In the genomic region with DNA sequence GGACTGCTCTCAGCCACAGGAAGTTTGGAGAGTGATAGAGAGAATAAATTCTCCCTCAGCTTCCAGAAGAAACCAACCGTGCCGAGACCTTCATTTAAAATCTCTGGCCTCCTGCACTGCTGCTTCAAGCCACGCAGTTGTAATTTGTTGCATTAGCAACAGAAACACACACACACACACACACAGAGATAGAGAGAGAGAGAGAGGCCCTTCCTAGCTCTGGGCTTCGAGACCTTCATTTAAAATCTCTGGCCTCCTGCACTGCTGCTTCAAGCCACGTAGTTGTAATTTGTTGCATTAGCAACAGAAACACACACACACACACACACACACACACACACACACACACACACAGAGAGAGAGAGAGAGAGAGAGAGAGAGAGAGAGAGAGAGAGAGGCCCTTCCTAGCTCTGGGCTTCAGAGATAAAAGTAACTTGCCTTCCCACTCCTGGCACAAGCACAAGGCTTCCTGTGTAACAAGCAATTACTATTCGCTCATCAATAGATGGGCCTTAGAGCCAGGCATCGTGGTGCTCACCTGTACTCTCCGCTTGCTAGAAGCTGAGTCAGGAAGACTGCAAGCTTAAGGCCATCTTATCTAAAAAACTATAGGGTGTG, we compare ENCODE assay signal across 7 mouse cellular contexts. TPM values are rescaled to one million over a fixed set of nuclear protein-coding genes. Genes with fewer than 3 reads are reported as not detected.
DNase-seq lines count a peak whose midpoint lies in the region; ATAC-seq and TF ChIP-seq lines count a peak whose summit lies in the region.
"Not testable (repeated sequence)": the region's sequence is repeated elsewhere in the genome, so short reads cannot be mapped to it uniquely, and the experiment has no call there.

No protein-coding gene starts in this region.

- H3K4me3 ChIP-seq in MEL (ENCODE audit: control insufficient read depth in 1 of 2, insufficient read depth in 1 of 2, low read depth in 2 of 2, low read length in 2 of 2); liver, embryonic 12.5 days; liver, embryonic 15.5 days (replicated peaks); stomach, embryonic 15.5 days (replicated peaks): not testable (repeated sequence)

- not testable (repeated sequence) for TF ChIP-seq RAD21 in MEL (IDR thresholded peaks at IDR 0.05; ENCODE audit: low read depth, low read length)

- peak overlapping the region; percentile 26 for H3K4me2 ChIP-seq in liver, embryonic 12.5 days
- peak overlapping the region; percentile 41 for H3K4me2 ChIP-seq in liver, embryonic 15.5 days
- not testable (repeated sequence) for H3K4me2 ChIP-seq in stomach, embryonic 15.5 days

- not testable (repeated sequence) for H3K27me3 ChIP-seq in MEL (ENCODE audit: control insufficient read depth in 1 of 2, insufficient read depth in 2 of 2, low read length in 2 of 2); liver, embryonic 12.5 days (replicated peaks); liver, embryonic 15.5 days; stomach, embryonic 15.5 days (replicated peaks)

- H3K36me3 ChIP-seq in MEL (ENCODE audit: control insufficient read depth in 1 of 2, insufficient read depth in 2 of 2, low read length in 2 of 2), result peaks cover 0 to 27% of the 10 kb centered on the region in 2 experiments; a peak in 2 of 4 replicates
- not testable (repeated sequence) for H3K36me3 ChIP-seq in liver, embryonic 12.5 days; liver, embryonic 15.5 days (replicated peaks); stomach, embryonic 15.5 days

- peak; percentile 75 to 77 for TF ChIP-seq EP300 in MEL (IDR thresholded peaks at IDR 0.05; ENCODE audit: low read depth in 1 of 2, low read length in 2 of 2)

- H3K4me1 ChIP-seq in MEL (ENCODE audit: control insufficient read depth in 1 of 2, insufficient read depth in 2 of 2, low read length in 2 of 2), result peaks cover 17 to 46% of the 10 kb centered on the region in 2 experiments
- H3K4me1 ChIP-seq in liver, embryonic 12.5 days, result peaks cover 73% of the 10 kb centered on the region
- H3K4me1 ChIP-seq in liver, embryonic 15.5 days (replicated peaks), result peaks cover 66% of the 10 kb centered on the region
- not testable (repeated sequence) for H3K4me1 ChIP-seq in stomach, embryonic 15.5 days

- H3K9ac ChIP-seq in MEL (ENCODE audit: control insufficient read depth, low read depth, low read length, poor library complexity, severe bottlenecking), result peak overlapping the region; percentile 5; the same call in 1 of the 2 replicates
- peak overlapping the region; percentile 10 for H3K9ac ChIP-seq in liver, embryonic 12.5 days
- H3K9ac ChIP-seq in liver, embryonic 15.5 days, result peak overlapping the region; percentile 19
- not testable (repeated sequence) for H3K9ac ChIP-seq in stomach, embryonic 15.5 days

- not testable (repeated sequence) for TF ChIP-seq CTCF in MEL (IDR thresholded peaks at IDR 0.05 in 2 of 3, conservative IDR thresholded peaks at IDR 0.05 in 1 of 3; ENCODE audit: control insufficient read depth in 1 of 3, insufficient read depth in 1 of 3, low read depth in 2 of 3, low read length in 3 of 3, poor library complexity in 1 of 3, severe bottlenecking in 1 of 3)

- DNase-seq in 416B (ENCODE audit: low read depth), result peak; percentile 15
- peak; percentile 72 for DNase-seq in MEL (ENCODE audit: low read depth, low spot score)

- not testable (repeated sequence) for H3K79me2 ChIP-seq in MEL (ENCODE audit: control insufficient read depth, insufficient read depth, low read length, poor library complexity)

- not testable (repeated sequence) for TF ChIP-seq POLR2A in MEL (IDR thresholded peaks at IDR 0.05; ENCODE audit: control insufficient read depth in 1 of 2, insufficient read depth in 1 of 2, low read depth in 1 of 2, low read length in 2 of 2, poor library complexity in 1 of 2)

- peak overlapping the region; percentile 26; the same call in 1 of the 2 replicates for H3K27ac ChIP-seq in MEL (ENCODE audit: control insufficient read depth, low read depth, low read length)
- peak overlapping the region; percentile 76 for H3K27ac ChIP-seq in liver, embryonic 12.5 days
- peak overlapping the region; percentile 83 for H3K27ac ChIP-seq in liver, embryonic 15.5 days (replicated peaks)
- H3K27ac ChIP-seq in stomach, embryonic 15.5 days, result not testable (repeated sequence)

- H3K9me3 ChIP-seq in MEL (replicated peaks; ENCODE audit: insufficient read depth, low read length); liver, embryonic 12.5 days (replicated peaks); liver, embryonic 15.5 days (replicated peaks); stomach, embryonic 15.5 days: not testable (repeated sequence)

- 27% methylated on average over 8 of the region's 8 CpGs for WGBS in liver, embryonic 12.5 days (ENCODE audit: insufficient replicate concordance)
- 19% methylated on average over 8 of the region's 8 CpGs for WGBS in liver, embryonic 15.5 days (ENCODE audit: insufficient replicate concordance)
- WGBS in stomach, embryonic 15.5 days, result 67% methylated on average over 8 of the region's 8 CpGs

- peak; percentile 79 for ATAC-seq in erythroid progenitor cell, adult 5-6 weeks (replicated peaks; ENCODE audit: low FRiP score, poor library complexity, severe bottlenecking)
- ATAC-seq in liver, embryonic 12.5 days, result peak; percentile 84
- peak; percentile 77 for ATAC-seq in liver, embryonic 15.5 days (ENCODE audit: insufficient read depth)
- peak; percentile 41 for ATAC-seq in megakaryocyte progenitor cell, adult 5-6 weeks (replicated peaks; ENCODE audit: poor library complexity)
- peak; percentile 54; the same call in 1 of the 2 replicates for ATAC-seq in stomach, embryonic 15.5 days (ENCODE audit: insufficient read depth, low FRiP score, low read depth)

TF ChIP-seq in MEL, 35 proteins besides CTCF, POLR2A, EP300 and RAD21:
- TF ChIP-seq TCF12 (IDR thresholded peaks at IDR 0.05; ENCODE audit: low read depth, low read length) (peak; percentile 87), HCFC1 (IDR thresholded peaks at IDR 0.05; ENCODE audit: low read depth, low read length) (peak; percentile 29; the same call in 1 of the 2 replicates), MYC (IDR thresholded peaks at IDR 0.05; ENCODE audit: low read depth, low read length) (0 out of 2 replicates have a peak, but pooled peaks have one; percentile 46), SIN3A (IDR thresholded peaks at IDR 0.05; ENCODE audit: low read length) (peak; percentile 56; the same call in 1 of the 2 replicates), MAX (IDR thresholded peaks at IDR 0.05; ENCODE audit: low read length) (0 out of 2 replicates have a peak, but pooled peaks have one; percentile 38), TAL1 (IDR thresholded peaks at IDR 0.05; ENCODE audit: low read length) (peak; percentile 63), TBP (IDR thresholded peaks at IDR 0.05; ENCODE audit: low read depth, low read length) (0 out of 2 replicates have a peak, but pooled peaks have one; percentile 17), ZNF384 (IDR thresholded peaks at IDR 0.05; ENCODE audit: low read depth, low read length) (peak; percentile 32; the same call in 1 of the 2 replicates), ETS1 (IDR thresholded peaks at IDR 0.05; ENCODE audit: low read depth, low read length) (peak; percentile 71), RCOR1 (IDR thresholded peaks at IDR 0.05; ENCODE audit: low read depth, low read length) (peak; percentile 20; the same call in 1 of the 2 replicates), JUND (IDR thresholded peaks at IDR 0.05; ENCODE audit: low read depth, low read length) (peak; percentile 98), GATA1 (IDR thresholded peaks at IDR 0.05; ENCODE audit: low read depth, low read length) (peak; percentile 60; the same call in 1 of the 2 replicates)

RNA-seq across cellular contexts. Expression of a gene that starts 19.6 kb away (rescaled TPM):
- 29.6 and 34.0 TPM in 2 replicates for total RNA-seq in MEL (2012; rRNA removed)
- polyA plus RNA-seq in MEL (2012; ENCODE audit: insufficient read depth in 1 of 2, insufficient read length in 2 of 2, low read depth in 1 of 2, low replicate concordance in 2 of 2, missing spikeins in 1 of 2), result 10 to 100 TPM in 1 of 2 experiments, not detected in 1; 41.6 TPM
- total RNA-seq in erythroid progenitor cell, adult 5-6 weeks (2015; ENCODE audit: low replicate concordance), result 94.7 and 107 TPM in 2 replicates
- total RNA-seq in erythroid progenitor cell, adult 5-6 weeks (2017; ENCODE audit: low replicate concordance), result 35.6 and 52.4 TPM in 2 replicates
- polyA plus RNA-seq in liver, embryonic 12.5 days (2016; fragmentation: Nextera tagmentation; extraction: Ambion mirVana), result 51.5 and 53.7 TPM in 2 replicates
- 38.9 and 39.1 TPM in 2 replicates for polyA plus RNA-seq in liver, embryonic 15.5 days (2015; fragmentation: Nextera tagmentation; extraction: Ambion mirVana)
- total RNA-seq in megakaryocyte progenitor cell, adult 5-6 weeks (2015), result 40.0 and 41.6 TPM in 2 replicates
- total RNA-seq in megakaryocyte progenitor cell, adult 5-6 weeks (2017), result 12.6 and 21.3 TPM in 2 replicates
- polyA plus RNA-seq in stomach, embryonic 15.5 days (2015; fragmentation: Nextera tagmentation; extraction: Ambion mirVana), result 10.3 and 12.9 TPM in 2 replicates

RNA-seq across cellular contexts. Expression of a gene that starts 19.8 kb away (rescaled TPM):
- total RNA-seq in MEL (2012; rRNA removed), result 3.7 and 3.9 TPM in 2 replicates
- 1 to 10 TPM in 1 of 2 experiments, not detected in 1; 5.2 TPM for polyA plus RNA-seq in MEL (2012; ENCODE audit: insufficient read depth in 1 of 2, insufficient read length in 2 of 2, low read depth in 1 of 2, low replicate concordance in 2 of 2, missing spikeins in 1 of 2)
- 2.9 and 5.4 TPM in 2 replicates for total RNA-seq in erythroid progenitor cell, adult 5-6 weeks (2015; ENCODE audit: low replicate concordance)
- 0.91 and 3.3 TPM in 2 replicates for total RNA-seq in erythroid progenitor cell, adult 5-6 weeks (2017; ENCODE audit: low replicate concordance)
- 2.9 and 3.7 TPM in 2 replicates for polyA plus RNA-seq in liver, embryonic 12.5 days (2016; fragmentation: Nextera tagmentation; extraction: Ambion mirVana)
- 3.4 and 3.7 TPM in 2 replicates for polyA plus RNA-seq in liver, embryonic 15.5 days (2015; fragmentation: Nextera tagmentation; extraction: Ambion mirVana)
- 2.0 and 2.9 TPM in 2 replicates for total RNA-seq in megakaryocyte progenitor cell, adult 5-6 weeks (2015)
- 1.5 and 1.9 TPM in 2 replicates for total RNA-seq in megakaryocyte progenitor cell, adult 5-6 weeks (2017)
- 3.6 and 3.8 TPM in 2 replicates for polyA plus RNA-seq in stomach, embryonic 15.5 days (2015; fragmentation: Nextera tagmentation; extraction: Ambion mirVana)
